Mouse (Mus musculus) neural tube, embryonic 10.5 days (tissue): Measurements from ENCODE around the gene Sh3pxd2a.
A peak's percentile ranks its signal among the peaks of the same experiment; 100 is the strongest.

ENCODE experiments used
- DNase-seq: peaks from one replicate; pipeline ENCODE4 v3.0.0-alpha.2; 2017; ENCODE audit warnings: low spot score; ENCODE audit errors: extremely low spot score

The Sh3pxd2a gene

DNA sequence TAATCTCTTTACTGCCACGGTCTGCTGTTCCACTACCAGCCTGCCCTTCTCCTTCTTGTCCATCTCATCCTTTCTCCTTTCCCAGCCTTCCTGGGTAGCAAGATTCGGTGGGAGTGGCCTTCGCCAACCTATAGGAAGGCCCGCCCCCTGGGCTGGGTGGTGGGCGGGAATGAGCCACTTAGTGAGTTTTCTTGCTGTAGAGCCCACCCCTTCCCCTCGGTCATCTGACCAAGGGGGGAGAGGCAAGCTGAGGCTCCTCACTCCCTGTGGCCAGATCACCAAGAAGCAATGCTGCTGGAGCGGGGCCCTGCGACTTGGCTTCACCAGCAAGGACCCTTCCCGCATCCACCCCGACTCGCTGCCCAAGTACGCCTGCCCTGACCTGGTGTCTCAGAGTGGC is 224.1 kb downstream of the Sh3pxd2a start:
- DNase-seq, result peak; percentile 43

DNA sequence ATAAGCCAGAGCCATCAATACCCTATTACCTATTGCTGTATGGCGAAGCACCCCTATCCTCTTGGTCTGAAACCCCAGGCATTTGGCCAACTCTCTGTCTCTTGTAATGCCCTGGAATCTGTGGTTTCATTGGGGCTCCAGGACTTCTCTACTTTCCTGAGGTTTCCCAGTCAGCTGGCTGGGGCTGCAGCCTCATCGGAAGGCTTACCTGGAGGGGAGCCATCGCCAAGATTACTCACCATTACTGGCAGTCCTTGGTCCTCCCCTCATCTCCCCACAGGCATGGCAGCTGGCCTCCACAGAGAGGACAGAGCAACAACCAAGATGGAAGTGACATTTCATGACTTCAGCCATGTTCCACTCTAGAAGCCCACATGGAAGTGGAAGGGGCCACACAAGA is 231.1 kb downstream of the Sh3pxd2a start:
- no peak for DNase-seq

DNA sequence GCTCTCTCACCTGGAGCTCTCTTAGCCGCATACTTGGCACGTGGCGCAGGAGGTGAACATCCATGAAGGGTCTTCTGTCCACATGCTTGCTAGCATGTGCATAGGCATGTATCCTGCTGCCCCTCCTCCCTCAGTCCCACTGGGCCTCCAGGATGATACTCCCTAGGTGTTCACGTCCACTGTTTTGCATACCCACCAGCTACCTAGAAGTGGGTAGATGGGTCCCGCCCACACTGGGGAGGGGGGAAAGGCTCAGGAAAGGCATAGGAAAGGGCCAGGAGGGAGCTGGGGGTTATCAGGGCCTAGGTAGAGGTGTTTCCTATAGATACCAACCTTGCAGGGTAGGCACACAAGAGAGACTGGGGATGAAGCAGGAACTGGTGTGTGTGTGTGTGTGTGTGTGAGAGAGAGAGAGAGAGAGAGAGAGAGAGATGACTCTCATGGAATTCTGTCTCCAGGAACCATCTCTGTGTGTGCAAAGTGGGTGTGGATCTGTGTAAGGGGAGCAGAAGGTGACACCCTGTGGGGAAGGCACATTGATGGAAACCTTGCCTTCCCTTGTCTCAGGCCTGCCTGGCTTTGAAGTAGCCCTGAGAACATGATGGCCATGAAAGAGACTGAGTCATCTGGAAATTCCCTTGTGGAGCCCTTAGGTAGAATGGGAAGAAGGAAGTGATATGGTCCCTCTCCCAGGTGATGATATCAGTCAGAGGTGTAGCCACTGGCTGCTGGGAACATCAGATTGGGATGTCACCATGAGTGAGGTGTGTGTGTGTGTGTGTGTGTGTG is 231.9 kb downstream of the Sh3pxd2a start:
- no peak for DNase-seq

DNA sequence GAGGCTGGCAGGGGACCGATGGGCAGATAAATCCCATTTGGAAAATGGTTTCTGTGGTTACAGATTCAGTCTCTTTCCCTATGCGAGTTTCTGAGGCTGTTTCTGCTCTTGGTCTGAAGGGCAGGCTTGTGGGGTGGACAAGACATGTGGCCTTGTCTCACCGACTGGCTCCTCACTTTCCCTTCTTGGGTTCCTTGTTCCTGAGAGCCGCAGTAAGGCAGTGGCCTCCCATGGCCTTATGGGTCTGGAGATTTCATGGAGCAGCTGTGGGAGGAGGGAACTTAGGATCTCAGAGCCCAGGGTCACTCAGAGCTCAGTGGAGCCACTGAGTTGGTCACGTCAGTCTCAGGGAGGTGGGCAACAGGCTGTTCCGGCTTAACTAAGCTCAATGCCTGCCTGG is 232.8 kb downstream of the Sh3pxd2a start:
- no peak for DNase-seq

DNA sequence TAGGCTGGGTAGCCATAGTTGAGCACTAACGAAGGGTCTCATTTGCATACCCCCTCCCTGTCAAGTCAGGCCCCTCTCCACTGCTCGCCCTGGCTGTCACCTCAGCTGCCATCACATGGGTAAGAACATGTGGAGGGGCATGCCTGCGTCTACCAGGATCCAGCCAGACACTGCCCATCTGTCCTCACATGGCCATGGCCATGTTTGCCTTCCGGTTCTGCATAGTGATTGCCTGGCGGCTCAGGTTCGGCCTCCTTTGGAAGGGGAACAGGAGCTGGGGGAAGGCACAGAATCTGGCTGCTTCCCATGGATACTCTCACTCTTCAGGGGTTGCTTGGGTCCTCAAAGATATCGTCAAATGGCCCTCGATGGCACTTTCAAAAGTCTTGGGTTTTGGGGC is 233.5 kb downstream of the Sh3pxd2a start:
- no peak for DNase-seq

DNA sequence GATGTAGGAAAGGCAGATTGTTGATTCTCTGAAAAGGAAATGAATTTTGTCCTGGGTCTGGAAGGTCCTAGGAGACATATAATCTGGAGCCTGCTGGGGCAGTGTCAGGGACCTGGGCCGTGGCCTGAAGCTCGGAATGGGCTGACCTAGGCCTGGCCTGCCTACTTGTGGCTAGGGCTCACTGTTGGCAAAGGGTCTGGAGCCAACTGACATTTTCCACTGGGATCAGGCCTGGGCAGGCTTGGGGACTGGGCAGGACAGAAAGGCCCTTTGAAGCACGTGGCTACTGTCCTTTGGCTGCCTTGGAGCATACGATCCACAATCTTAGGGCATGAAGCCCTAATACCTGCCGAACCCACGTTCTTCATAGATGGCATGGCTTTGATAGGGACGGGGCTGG is 234.1 kb downstream of the Sh3pxd2a start:
- no peak for DNase-seq

DNA sequence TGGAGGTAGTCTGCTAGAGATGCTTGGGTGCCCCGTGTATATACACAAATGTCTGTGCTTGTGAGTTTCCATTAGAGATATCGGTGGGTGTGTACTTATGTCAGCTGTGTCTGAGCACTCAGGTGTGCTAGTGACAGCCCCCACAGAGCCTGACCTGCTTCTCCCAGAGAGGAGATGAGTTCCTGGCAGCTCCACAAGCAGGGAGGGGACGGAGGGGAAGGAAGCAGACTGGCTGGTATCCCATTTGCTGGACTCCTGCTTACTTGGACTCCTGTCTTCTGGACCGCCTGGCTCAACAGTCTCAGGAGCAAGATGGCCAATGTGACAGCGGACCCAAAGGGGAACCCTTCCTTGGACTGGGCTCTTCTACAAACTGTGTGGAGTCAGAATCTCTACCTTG is 234.7 kb downstream of the Sh3pxd2a start:
- DNase-seq, result no peak

DNA sequence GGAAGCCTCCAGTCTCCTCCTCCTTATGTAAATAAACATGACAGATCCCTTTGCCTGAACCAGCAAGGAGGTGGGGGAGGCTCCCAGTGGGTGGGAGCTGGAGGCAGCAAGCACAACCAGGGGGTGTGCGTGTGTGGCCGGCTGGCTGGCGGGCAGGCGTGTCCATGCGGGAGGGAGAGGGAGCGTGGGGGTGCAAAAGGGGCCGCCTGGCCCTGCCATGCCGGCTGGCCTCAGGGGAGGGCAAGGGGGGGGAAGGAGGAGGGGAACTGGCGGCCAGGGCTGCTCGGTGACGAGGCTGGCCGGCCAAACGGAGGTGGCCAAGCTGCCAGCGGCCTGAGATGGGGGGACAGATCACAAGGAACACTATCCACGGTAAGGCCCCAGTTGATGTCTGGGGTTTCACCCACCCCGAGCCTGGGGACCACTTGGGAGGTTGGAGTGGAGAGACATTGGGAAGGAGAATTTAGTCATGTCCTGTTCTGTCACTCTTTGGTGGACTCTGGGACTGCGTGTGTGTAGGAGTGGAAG is 235.4 kb downstream of the Sh3pxd2a start:
- peak; percentile 48 for DNase-seq

DNA sequence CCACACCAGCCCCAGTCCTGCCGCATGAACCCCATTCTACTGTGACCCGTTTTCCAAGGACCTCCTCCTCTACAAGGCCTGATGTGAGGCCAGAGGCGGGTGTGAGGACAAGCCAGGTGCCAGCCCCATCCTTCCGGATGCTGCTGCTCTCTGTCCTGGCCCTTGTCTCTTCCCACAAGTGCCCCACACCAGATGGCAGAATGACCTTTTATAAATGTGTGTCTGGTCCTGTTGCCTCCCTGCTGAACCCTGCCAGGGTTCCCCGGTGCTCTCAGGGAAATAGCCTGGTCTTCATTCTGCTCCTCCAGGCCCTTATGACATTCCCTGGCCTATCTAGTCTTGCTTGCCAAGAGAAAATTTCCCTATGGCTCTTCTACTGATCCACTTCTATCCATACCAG is 238.4 kb downstream of the Sh3pxd2a start:
- no peak for DNase-seq

DNA sequence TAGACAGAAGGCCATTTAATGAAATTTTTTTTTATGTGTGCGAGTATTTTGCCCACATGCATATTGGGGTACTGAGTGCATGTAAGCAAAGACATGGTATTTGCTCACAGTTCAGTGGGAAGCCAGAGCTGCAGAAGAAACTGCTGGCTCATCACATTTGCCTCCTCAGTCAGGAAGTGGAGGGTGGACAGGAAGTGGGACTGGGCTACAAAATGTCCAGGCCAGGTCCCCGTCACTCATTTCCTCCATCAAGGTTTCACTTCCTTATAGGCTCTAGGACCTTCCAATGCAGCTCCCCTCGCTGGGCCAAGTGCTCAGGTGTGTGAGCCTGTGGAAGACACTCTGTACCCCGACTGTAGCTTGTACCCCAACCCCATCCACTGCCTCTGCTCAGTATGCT is 239.5 kb downstream of the Sh3pxd2a start:
- no peak for DNase-seq

DNA sequence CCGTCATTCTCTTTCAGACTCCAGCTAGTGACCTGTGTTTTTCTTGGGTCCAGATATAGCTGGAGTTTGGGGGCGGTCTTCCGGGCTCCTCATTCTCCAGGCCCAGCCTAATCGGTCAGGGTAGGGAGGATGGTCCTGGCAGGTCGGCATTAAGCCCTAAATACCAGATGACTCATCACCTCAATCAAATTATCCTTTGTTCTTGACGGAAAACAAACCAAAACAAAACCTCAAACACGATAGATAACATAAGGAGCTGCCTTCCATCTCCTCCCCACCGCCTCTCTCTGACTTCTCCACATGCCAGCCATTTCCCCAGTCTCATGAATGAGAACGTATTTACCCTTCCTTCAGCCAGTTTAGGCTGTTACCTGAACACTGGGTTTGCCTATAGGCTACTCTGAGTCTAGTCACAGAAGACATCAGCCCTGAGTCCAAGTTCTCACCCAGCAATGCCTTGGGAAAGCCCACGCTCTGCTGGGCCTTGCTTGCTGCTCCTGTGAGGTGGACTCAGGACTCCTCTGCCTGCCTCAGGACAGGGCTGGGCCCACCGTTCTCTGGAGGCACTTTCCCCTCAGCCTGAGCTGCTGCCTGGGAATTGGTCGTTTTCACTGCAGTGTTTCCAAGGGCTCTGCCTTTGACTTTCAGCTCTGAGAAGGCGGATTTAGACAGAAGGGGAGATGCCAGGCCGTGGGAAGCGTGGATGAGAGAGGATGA is 241.2 kb downstream of the Sh3pxd2a start:
- no peak for DNase-seq

DNA sequence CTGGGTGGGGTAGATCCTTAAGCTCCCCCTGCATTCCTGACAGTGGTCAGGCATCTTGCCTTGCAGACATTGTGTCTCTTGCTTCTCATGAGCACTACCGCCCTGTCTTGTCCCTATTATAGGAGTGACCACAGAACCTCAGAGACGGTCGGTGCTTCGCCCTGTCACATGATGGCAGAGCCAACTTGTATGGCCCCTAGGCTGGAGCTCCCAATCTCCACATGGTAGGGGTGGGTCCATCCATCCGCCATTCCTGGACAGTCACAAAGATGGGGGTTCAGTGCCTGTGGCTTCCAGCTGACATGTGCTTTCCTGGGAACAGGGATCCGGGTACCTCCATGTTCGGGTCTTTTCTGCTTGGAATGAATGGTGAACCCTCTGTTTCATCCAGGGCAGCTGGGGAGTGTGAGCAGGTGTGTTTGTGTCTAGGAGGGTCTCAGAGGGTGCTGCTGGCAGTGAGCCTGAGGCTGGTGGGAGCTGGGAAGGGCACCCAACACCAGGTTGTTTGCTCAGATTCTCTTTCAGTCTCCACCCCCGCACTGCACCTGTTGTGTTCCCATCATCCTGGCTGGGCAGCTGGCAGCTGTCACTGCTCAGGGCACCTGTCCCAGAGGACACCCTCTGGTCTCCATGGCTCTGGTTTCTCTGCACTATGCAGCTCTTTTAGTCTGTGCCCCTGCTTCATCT is 241.9 kb downstream of the Sh3pxd2a start:
- no peak for DNase-seq

DNA sequence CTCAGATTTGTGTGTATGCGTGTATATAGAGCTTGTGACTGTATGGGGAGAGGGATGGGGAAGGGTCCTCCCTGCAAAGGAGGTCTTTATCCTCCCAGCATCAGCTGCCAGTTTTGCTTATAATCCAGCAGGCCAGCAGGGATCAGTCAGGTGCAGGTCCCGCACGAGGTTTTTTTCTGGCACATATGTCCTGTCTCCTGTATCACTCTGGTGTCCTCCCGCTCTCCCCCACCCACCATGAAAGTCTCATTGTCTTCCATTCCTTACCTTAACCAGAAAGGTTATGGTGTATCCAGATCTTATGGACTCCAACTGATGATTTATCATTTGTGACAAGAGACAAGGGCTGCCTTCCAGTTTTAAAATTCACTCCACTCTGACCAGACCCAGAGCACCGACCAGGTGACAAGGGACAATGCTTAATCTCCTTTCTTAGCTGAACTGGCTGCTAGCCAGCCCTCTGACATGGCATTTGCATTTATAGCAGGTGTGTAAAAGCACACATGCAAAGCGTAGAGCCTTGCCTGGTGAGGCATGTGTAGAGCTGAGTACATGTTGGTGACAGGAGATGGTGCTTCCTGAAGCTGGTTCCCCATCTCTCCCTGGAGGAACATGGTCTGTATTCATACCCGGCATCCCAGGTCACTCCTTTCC is 242.6 kb downstream of the Sh3pxd2a start:
- no peak for DNase-seq

DNA sequence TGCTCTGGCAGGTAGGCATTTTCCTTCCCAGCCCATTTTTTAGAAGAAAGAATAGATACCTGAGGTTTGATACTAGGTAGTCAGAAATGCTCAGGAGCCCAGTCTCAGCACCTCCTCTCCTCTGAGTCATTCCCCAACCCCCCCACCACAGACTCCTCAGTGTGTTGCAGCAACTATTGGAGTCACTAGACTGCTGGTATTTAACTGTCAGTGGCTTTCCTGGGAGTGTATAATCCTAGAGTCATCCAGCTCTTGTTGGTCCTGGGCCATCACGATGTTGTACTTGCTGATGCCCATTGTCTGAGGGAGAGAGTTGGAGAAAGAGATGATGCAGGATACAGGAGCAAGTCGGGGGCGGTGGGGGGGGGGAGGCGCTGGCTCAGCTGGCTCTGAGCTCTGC is 243.2 kb downstream of the Sh3pxd2a start:
- DNase-seq, result no peak

DNA sequence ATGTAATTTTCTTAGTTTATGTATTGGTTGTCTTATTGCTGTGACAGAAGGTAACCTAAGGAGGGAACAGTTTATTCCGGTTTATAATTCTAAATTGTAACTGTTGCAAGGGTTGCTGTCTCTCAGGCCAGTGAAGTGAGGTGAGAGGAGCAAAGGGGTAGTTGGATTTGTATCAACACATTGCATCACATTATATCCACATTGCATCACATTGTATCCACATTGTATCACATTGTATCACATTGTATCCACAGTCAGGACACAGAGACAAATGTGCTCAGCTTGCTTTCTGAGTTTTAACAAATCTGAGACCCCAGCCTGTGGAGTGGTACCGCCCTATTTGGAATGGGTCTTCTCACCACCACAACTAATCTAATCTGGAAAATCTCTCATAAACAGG is 244.0 kb downstream of the Sh3pxd2a start:
- DNase-seq, result no peak

DNA sequence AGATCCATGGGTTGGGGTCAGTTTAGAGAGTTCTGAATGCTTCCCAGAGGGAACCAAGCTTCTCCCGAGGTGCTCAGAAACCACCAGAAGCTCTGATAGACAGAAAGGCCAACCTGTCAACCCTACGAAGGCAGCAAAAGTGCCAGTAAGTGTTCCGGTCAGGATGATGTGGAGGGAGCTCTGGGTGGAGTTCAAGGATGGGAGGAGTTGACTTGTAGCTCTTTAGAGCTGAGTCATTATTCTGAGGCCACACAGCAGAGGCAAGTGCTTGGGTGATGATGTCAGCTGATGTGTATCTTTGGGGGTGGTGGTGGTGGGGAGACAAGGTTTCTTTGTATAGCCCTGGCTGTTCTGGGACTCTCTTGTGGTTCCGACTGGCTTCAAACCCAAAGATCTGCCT is 244.6 kb downstream of the Sh3pxd2a start:
- DNase-seq, result no peak

DNA sequence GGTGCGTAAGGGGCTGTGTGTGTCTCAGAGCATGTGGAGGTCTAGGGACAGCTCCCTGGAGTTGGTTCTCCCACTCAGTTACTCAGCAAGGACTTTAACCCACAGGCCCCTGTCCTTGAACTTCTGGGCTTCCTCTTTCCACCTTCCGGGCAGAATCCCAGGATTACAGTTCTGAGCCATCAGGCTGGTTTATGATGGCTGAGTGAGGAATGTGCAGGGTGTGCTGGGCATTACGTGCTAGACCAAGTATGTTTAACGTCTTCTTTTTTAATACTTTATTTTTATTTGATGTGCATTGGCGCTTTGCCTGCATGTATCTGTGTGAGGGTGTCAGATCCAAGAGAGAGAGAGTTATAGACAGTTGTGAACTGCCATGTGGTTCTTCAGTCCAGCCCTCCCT is 247.4 kb downstream of the Sh3pxd2a start:
- no peak for DNase-seq

DNA sequence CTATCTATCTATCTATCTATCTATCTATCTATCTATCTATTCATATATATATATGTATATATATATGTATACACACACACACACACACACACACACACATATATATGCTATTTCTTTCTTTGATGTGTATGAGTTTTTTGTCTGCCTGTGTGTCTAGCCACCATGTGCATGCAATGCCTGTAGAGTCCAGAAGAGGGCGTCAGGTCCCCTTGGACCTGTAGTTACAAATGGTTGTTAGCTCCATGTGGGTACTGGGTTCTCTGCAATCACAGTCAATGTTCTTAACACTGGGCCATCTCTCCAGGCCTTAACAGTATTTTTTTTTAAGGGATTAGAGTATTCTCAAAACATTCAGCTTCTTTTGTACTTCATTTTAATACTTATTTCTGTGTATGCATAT is 250.7 kb downstream of the Sh3pxd2a start:
- no peak for DNase-seq

DNA sequence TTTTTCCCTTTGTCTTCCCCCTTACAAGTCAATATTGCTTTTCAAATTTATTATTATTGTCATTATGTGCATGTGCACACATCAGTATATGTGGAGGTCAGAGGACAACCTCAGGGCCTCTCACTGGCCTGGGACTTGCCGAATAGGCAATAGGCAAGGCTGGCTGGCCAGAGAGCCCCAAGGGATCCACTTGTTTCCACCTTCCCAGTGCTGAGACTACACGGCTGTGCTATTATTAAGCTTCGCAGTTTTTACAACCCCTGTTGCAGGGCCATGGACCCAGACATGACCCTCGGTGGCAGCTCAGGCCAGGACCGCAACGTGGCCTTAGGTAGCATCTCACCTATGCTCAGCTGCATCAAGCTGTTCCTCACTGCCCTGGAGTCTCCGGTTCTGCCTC is 251.8 kb downstream of the Sh3pxd2a start:
- no peak for DNase-seq

DNA sequence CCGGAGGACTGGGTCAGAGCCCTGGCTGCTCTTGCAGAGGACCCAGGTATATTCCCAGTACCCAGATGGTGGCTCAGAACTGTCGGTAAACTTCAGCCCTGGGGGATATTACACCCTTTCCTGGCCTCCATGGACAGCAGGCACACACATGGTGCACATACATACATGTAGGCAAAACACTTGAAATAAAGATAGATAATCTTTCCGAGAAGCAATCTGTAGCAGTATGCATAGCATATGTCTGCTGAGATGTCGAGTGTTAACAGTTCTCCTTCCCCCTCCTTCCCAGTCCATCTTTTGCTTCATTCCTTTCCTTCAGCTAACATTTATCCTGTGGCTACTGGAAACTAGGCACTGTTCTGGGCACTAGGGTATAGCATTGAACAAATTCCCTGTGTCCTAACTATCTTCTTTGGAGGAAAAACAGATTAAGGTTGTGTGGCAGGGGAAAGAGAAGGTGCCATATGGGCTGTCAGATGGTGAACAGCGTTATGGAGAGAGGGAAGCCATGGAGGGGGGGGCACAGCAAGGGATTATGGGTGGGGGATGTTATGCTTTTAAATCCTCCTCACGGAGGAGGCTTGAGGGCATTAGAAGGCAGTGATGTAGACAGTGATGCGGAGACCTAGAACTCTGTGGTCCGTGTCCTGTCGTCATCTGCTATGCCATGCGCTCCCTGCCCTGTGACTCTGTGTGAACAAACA is 252.4 kb downstream of the Sh3pxd2a start:
- no peak for DNase-seq

DNA sequence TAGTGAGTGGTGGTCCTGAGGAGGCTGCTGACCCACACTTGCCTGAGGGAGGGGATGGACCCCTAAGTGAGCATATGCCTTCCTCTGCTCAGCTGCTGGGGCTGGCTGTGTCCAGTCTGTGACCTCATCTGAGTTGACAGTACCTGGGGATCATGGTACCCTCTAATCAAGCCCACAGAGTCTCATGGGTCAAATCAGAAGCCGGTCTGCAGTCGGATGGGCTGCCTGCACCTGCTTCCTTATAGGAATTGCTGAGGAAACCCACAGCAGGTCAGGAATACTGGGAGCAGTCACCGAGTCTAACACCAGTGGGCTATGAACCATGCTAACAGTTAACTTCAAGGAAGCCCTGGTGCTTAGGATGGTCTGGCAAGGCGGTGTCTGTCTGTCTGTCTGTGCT is 253.8 kb downstream of the Sh3pxd2a start:
- DNase-seq, result no peak
